Mouse (Mus musculus) bone marrow, adult 2 months (tissue): Measurements from ENCODE around the gene Mettl8.

Experiments
- CTCF ChIP-seq: fragments of 200-500 bp; IDR thresholded peaks from 2 replicates; pipeline ENCODE4 v1.5.1; 2011; ENCODE audit warnings: low read length, control low read depth; ENCODE audit not compliant: control insufficient read depth, insufficient read depth
- POLR2A ChIP-seq: fragments of 200-500 bp; IDR thresholded peaks from 2 replicates; pipeline ENCODE4 v1.6.1; 2011; ENCODE audit warnings: low read depth, mild to moderate bottlenecking, control low read depth, low read length, borderline replicate concordance; ENCODE audit not compliant: control insufficient read depth

DNA sequence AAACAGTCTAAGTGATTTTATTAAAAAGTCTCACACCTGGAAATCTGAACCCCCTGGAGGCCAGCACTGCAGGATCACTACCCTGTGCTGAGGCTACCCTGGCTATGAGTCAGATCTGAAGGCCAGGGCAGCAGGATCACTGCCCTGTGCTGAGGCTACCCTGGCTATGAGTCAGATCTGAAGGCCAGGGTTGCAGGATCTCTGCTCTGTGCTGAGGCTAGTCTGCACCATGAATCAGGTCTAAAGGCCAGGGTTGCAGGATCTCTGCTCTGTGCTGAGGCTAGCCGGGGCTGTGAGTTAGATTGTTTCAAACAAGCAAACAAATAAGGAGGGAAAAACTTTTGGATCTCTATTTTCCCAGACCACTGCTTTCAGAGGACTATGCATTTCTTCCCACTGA is 92.5 kb downstream of the Mettl8 start:
- TF ChIP-seq POLR2A (no peak), CTCF (no peak)
